Mouse (Mus musculus): Measurements from ENCODE around the gene Acox2. TPM values are rescaled to one million over a fixed set of nuclear protein-coding genes. Genes with fewer than 3 reads are reported as not detected.

Acox2 gene
- polyA plus RNA-seq, 1 experiment from 2014 or later, result 0.35 TPM

DNA sequence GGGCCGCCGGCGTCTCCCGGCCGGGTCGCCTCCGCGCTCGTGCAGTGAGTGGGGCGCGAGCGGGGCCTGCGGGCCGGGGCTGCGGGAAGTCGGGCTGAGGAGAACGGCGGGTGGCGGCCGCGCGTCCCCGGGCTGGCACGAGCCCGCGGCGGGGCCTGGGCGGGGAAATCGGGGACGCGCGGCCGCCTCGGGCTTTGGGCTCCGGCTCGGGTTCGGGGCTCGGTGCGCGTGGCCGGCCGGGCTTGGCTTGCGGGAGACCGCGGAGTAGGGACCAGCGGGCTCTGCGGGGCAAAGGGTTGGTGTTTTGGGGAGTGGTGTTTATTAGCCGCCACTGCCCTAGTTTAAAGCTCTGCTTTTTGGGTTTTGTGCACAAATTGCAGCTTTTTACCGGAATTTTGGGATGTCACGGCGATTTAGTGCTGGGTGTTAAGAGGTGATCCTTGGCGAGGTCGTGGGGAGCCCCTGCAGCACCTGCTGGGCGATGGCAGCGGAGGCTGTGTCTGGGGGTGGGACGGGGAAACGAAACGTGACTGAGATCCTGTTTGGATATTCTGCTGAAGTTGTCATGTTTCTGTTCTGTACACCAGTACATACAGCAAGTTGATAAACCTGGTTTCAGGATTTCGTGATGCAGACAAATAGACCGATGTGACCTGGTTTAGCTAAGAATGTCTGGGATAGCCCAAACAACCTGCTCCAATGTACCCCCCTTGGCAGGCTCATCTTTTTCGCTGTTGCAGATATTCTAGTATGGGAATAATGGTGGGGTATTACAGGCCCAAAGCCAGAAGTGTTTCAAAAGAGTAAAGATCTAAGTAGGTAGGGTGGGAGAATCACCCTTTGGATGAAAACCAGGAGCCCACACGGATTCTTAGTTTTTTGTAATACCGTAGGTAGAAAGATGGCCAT, 44.6 kb downstream of the Acox2 start:
- Histone ChIP-seq H3K4me2 (ENCODE audit: low read length) (peak overlapping the region; percentile 84), H3K4me1 (replicated peaks; ENCODE audit: control insufficient read depth, insufficient read depth, low read length) (peaks cover 10% of the 10 kb centered on the region), H3K4me3 (ENCODE audit: low read depth, low read length) (peak overlapping the region; percentile 65), H3K9ac (ENCODE audit: low read length) (peak overlapping the region; percentile 77), H3K27ac (ENCODE audit: low read depth) (peak overlapping the region; percentile 81), H3K36me3 (ENCODE audit: control insufficient read depth, insufficient read depth, low read length) (no peaks in the 10 kb centered on the region), H3K27me3 (replicated peaks; ENCODE audit: control insufficient read depth, insufficient read depth, low read length) (no peaks in the 10 kb centered on the region), H3K9me3 (ENCODE audit: control insufficient read depth, low read length) (no peaks in the 10 kb centered on the region)
- ATAC-seq (replicated peaks; ENCODE audit: low FRiP score, low TSS enrichment, low read depth) (peak; percentile 82), DNase-seq (ENCODE audit: low spot score) (peak; percentile 84)
- 3% methylated on average over 53 of the region's 63 CpGs for WGBS

DNA sequence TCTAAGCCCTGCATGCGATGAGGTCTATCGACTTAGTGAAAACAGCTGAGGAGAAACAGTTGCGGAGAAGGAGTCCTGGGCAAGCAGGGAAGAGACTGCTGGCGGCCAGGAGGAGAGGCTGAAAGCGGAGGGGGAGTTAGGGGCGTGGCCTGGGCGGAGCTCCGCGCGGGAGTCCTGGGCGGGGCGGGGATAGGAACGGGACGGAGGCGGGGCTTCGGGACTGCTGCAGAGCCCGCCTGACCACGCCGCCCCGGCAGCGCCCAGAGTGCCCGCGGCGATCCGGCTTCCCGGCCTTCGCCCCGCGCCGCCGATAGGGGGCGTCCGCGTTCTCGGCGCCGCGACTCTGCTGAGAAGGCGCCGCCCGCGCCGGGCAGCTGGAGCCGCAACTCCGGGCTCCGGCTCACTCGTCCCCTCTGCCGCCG, 45.3 kb downstream of the Acox2 start, which contains the start of gene Kctd6:
Gene Kctd6, plus strand, starts transcription at position 338 of the 422 bp plus-strand sequence.
- ATAC-seq (replicated peaks; ENCODE audit: low FRiP score, low TSS enrichment, low read depth) (peak; percentile 96), DNase-seq (ENCODE audit: low spot score) (peak; percentile 99)
- H3K4me3 ChIP-seq (ENCODE audit: low read depth, low read length), result peak within 1 kb of the TSS; percentile 65
- peak within 1 kb of the TSS; percentile 84 for H3K4me2 ChIP-seq (ENCODE audit: low read length)
- no peaks in the 10 kb centered on the region for H3K36me3 ChIP-seq (ENCODE audit: control insufficient read depth, insufficient read depth, low read length)
- H3K4me1 ChIP-seq (replicated peaks; ENCODE audit: control insufficient read depth, insufficient read depth, low read length), result peaks cover 10% of the 10 kb centered on the region
- H3K27ac ChIP-seq (ENCODE audit: low read depth), result peak within 1 kb of the TSS; percentile 81
- peak within 1 kb of the TSS; percentile 77 for H3K9ac ChIP-seq (ENCODE audit: low read length)
- H3K27me3 ChIP-seq (replicated peaks; ENCODE audit: control insufficient read depth, insufficient read depth, low read length), result no peaks in the 10 kb centered on the region
- H3K9me3 ChIP-seq (ENCODE audit: control insufficient read depth, low read length), result no peaks in the 10 kb centered on the region
- WGBS, result under 1% methylated on average over 32 of the region's 49 CpGs

GRCm38 (mm10) chr14:8212996-8213395, 46.2 kb downstream of the Acox2 start:
- no peak overlapping the region for H3K4me2 ChIP-seq (ENCODE audit: low read length)
- H3K9me3 ChIP-seq (ENCODE audit: control insufficient read depth, low read length), result no peaks in the 10 kb centered on the region
- H3K27ac ChIP-seq (ENCODE audit: low read depth), result no peak overlapping the region
- 75% methylated on average over 2 of the region's 2 CpGs for WGBS
- no peak overlapping the region for H3K9ac ChIP-seq (ENCODE audit: low read length)
- no peak overlapping the region for H3K4me3 ChIP-seq (ENCODE audit: low read depth, low read length)
- no peak for DNase-seq (ENCODE audit: low spot score)
- peaks cover 10% of the 10 kb centered on the region for H3K4me1 ChIP-seq (replicated peaks; ENCODE audit: control insufficient read depth, insufficient read depth, low read length)
- no peaks in the 10 kb centered on the region for H3K27me3 ChIP-seq (replicated peaks; ENCODE audit: control insufficient read depth, insufficient read depth, low read length)
- no peak for ATAC-seq (replicated peaks; ENCODE audit: low FRiP score, low TSS enrichment, low read depth)
- H3K36me3 ChIP-seq (ENCODE audit: control insufficient read depth, insufficient read depth, low read length), result no peaks in the 10 kb centered on the region

GRCm38 (mm10) chr14:8209896-8210295, 49.3 kb downstream of the Acox2 start:
- H3K9me3 ChIP-seq (ENCODE audit: control insufficient read depth, low read length), result no peaks in the 10 kb centered on the region
- no peak overlapping the region for H3K4me3 ChIP-seq (ENCODE audit: low read depth, low read length)
- no peak for ATAC-seq (replicated peaks; ENCODE audit: low FRiP score, low TSS enrichment, low read depth)
- H3K9ac ChIP-seq (ENCODE audit: low read length), result no peak overlapping the region
- no peaks in the 10 kb centered on the region for H3K36me3 ChIP-seq (ENCODE audit: control insufficient read depth, insufficient read depth, low read length)
- H3K27ac ChIP-seq (ENCODE audit: low read depth), result no peak overlapping the region
- peaks cover 2% of the 10 kb centered on the region; the same call in 1 of the 2 replicates for H3K4me1 ChIP-seq (replicated peaks; ENCODE audit: control insufficient read depth, insufficient read depth, low read length)
- no peaks in the 10 kb centered on the region for H3K27me3 ChIP-seq (replicated peaks; ENCODE audit: control insufficient read depth, insufficient read depth, low read length)
- WGBS, result 87% methylated on average over 2 of the region's 2 CpGs
- DNase-seq (ENCODE audit: low spot score), result no peak
- H3K4me2 ChIP-seq (ENCODE audit: low read length), result no peak overlapping the region

DNA sequence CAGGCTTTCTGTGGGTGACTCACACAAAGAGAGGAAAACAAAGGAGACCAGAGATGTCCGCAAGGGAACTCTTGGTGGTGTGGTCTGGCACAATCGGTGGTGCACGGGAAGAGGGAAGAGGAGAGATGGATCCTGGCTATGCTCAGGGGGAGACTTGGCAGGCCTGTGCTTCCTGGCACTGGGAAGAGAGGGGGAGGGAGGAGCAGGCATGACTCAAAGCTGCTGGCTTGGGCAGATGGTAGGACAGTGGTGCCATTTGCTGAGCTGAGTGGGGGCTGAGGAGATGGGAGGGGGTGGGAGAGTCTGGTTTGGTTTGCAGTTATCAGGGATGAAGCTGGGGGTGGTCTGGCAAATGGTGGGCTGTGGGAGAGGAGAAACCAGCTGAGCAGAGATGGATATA, 50.3 kb downstream of the Acox2 start:
- 56% methylated on average over 3 of the region's 3 CpGs for WGBS
- ATAC-seq (replicated peaks; ENCODE audit: low FRiP score, low TSS enrichment, low read depth), result no peak
- Histone ChIP-seq H3K27ac (ENCODE audit: low read depth) (no peak overlapping the region), H3K9me3 (ENCODE audit: control insufficient read depth, low read length) (no peaks in the 10 kb centered on the region), H3K9ac (ENCODE audit: low read length) (no peak overlapping the region), H3K36me3 (ENCODE audit: control insufficient read depth, insufficient read depth, low read length) (no peaks in the 10 kb centered on the region), H3K4me3 (ENCODE audit: low read depth, low read length) (no peak overlapping the region), H3K27me3 (replicated peaks; ENCODE audit: control insufficient read depth, insufficient read depth, low read length) (no peaks in the 10 kb centered on the region), H3K4me2 (ENCODE audit: low read length) (no peak overlapping the region), H3K4me1 (replicated peaks; ENCODE audit: control insufficient read depth, insufficient read depth, low read length) (no peaks in the 10 kb centered on the region)
- DNase-seq (ENCODE audit: low spot score), result no peak

GRCm38 (mm10) chr14:8207543-8207942, 51.6 kb downstream of the Acox2 start:
- Histone ChIP-seq H3K4me2 (ENCODE audit: low read length) (no peak overlapping the region), H3K27ac (ENCODE audit: low read depth) (no peak overlapping the region), H3K4me3 (ENCODE audit: low read depth, low read length) (no peak overlapping the region), H3K4me1 (replicated peaks; ENCODE audit: control insufficient read depth, insufficient read depth, low read length) (no peaks in the 10 kb centered on the region), H3K27me3 (replicated peaks; ENCODE audit: control insufficient read depth, insufficient read depth, low read length) (no peaks in the 10 kb centered on the region), H3K9me3 (ENCODE audit: control insufficient read depth, low read length) (no peaks in the 10 kb centered on the region), H3K36me3 (ENCODE audit: control insufficient read depth, insufficient read depth, low read length) (no peaks in the 10 kb centered on the region), H3K9ac (ENCODE audit: low read length) (no peak overlapping the region)
- 83% methylated on average over 5 of the region's 5 CpGs for WGBS
- DNase-seq (ENCODE audit: low spot score), result no peak
- no peak for ATAC-seq (replicated peaks; ENCODE audit: low FRiP score, low TSS enrichment, low read depth)

DNA sequence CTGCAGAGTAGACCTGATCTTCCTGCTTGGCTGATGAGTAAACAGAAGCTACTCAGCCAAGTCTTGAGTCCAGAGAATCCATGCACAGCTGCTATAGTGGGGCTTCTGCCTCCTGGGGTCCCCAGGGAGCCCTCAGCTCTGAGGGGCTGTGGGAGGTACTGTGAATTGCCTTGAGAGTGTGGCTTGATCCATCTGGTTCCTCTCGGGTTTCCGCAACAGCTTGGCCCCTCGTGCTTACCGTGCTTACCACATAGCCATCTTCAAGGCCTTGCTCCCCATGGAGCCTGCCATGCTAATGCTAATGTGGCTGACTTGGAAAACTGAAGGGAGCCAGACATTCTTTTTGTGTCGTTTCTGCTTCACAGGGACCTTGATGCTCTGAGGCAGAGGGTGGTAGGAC, 52.0 kb downstream of the Acox2 start:
- H3K4me2 ChIP-seq (ENCODE audit: low read length), result no peak overlapping the region
- H3K9ac ChIP-seq (ENCODE audit: low read length), result no peak overlapping the region
- H3K9me3 ChIP-seq (ENCODE audit: control insufficient read depth, low read length), result no peaks in the 10 kb centered on the region
- no peaks in the 10 kb centered on the region for H3K27me3 ChIP-seq (replicated peaks; ENCODE audit: control insufficient read depth, insufficient read depth, low read length)
- WGBS, result 31% methylated on average over 5 of the region's 5 CpGs
- no peak for DNase-seq (ENCODE audit: low spot score)
- ATAC-seq (replicated peaks; ENCODE audit: low FRiP score, low TSS enrichment, low read depth), result no peak
- H3K36me3 ChIP-seq (ENCODE audit: control insufficient read depth, insufficient read depth, low read length), result no peaks in the 10 kb centered on the region
- no peaks in the 10 kb centered on the region for H3K4me1 ChIP-seq (replicated peaks; ENCODE audit: control insufficient read depth, insufficient read depth, low read length)
- H3K4me3 ChIP-seq (ENCODE audit: low read depth, low read length), result no peak overlapping the region
- no peak overlapping the region for H3K27ac ChIP-seq (ENCODE audit: low read depth)

GRCm38 (mm10) chr14:8206179-8206910, 52.8 kb downstream of the Acox2 start:
- Histone ChIP-seq H3K27me3 (replicated peaks; ENCODE audit: control insufficient read depth, insufficient read depth, low read length) (no peaks in the 10 kb centered on the region), H3K9ac (ENCODE audit: low read length) (no peak overlapping the region), H3K9me3 (ENCODE audit: control insufficient read depth, low read length) (no peaks in the 10 kb centered on the region), H3K27ac (ENCODE audit: low read depth) (no peak overlapping the region), H3K4me3 (ENCODE audit: low read depth, low read length) (no peak overlapping the region), H3K4me1 (replicated peaks; ENCODE audit: control insufficient read depth, insufficient read depth, low read length) (no peaks in the 10 kb centered on the region), H3K4me2 (ENCODE audit: low read length) (no peak overlapping the region), H3K36me3 (ENCODE audit: control insufficient read depth, insufficient read depth, low read length) (no peaks in the 10 kb centered on the region)
- WGBS, result 59% methylated on average over 9 of the region's 9 CpGs
- no peak for ATAC-seq (replicated peaks; ENCODE audit: low FRiP score, low TSS enrichment, low read depth)
- DNase-seq (ENCODE audit: low spot score), result no peak

All from intestine, embryonic 14.5 days (tissue).